Mouse (Mus musculus): ENCODE measurements around the gene Fto. TPM values are rescaled to one million over a fixed set of nuclear protein-coding genes. Genes with fewer than 3 reads are reported as not detected.

The Fto gene
- total and polyA plus RNA-seq, 3 experiments: 12.2 to 50.1 (median 17.3) TPM

GRCm38 (mm10) chr8:91384389-91384788 lies 71.1 kb downstream of the Fto start:
- TF ChIP-seq GATA2 (IDR thresholded peaks at IDR 0.05; ENCODE audit: borderline replicate concordance, low read depth, low read length) (no peak), POLR2AphosphoS5 (IDR thresholded peaks at IDR 0.05; ENCODE audit: insufficient replicate concordance, low read depth, low read length) (no peak), TAL1 (conservative IDR thresholded peaks at IDR 0.05; ENCODE audit: low read depth, low read length) (no peak), CTCF (IDR thresholded peaks at IDR 0.05; ENCODE audit: low read depth, low read length) (no peak), GATA1 (IDR thresholded peaks at IDR 0.05; ENCODE audit: borderline replicate concordance, low read length) (no peak)
- no peaks in the 10 kb centered on the region for H3K27me3 ChIP-seq (ENCODE audit: insufficient read depth, low read length)
- no peak overlapping the region for H3K4me3 ChIP-seq (ENCODE audit: low read depth, low read length)
- H3K9me3 ChIP-seq (replicated peaks): no peaks in the 10 kb centered on the region
- H3K36me3 ChIP-seq (replicated peaks): peaks cover 12% of the 10 kb centered on the region
- DNase-seq (ENCODE audit: low spot score) (no peak), ATAC-seq (ENCODE audit: extremely low read depth, insufficient number of reproducible peaks, low FRiP score, poor library complexity, severe bottlenecking) (no peak)
- no peaks in the 10 kb centered on the region; the same call in none of the 2 replicates for H3K4me1 ChIP-seq (ENCODE audit: insufficient read depth, low read depth, low read length)

GRCm38 (mm10) chr8:91385808-91386207 lies 72.5 kb downstream of the Fto start:
- DNase-seq (ENCODE audit: low spot score) (no peak), ATAC-seq (ENCODE audit: extremely low read depth, insufficient number of reproducible peaks, low FRiP score, poor library complexity, severe bottlenecking) (no peak)
- Histone ChIP-seq H3K4me3 (ENCODE audit: low read depth, low read length) (no peak overlapping the region), H3K27me3 (ENCODE audit: insufficient read depth, low read length) (no peaks in the 10 kb centered on the region), H3K9me3 (replicated peaks) (no peaks in the 10 kb centered on the region), H3K36me3 (replicated peaks) (peaks cover 9% of the 10 kb centered on the region), H3K4me1 (ENCODE audit: insufficient read depth, low read depth, low read length) (no peaks in the 10 kb centered on the region; the same call in 1 of the 2 replicates)
- no peak for TF ChIP-seq POLR2AphosphoS5 (IDR thresholded peaks at IDR 0.05; ENCODE audit: insufficient replicate concordance, low read depth, low read length)
- no peak for TF ChIP-seq CTCF (IDR thresholded peaks at IDR 0.05; ENCODE audit: low read depth, low read length)
- TF ChIP-seq TAL1 (conservative IDR thresholded peaks at IDR 0.05; ENCODE audit: low read depth, low read length): no peak
- no peak for TF ChIP-seq GATA2 (IDR thresholded peaks at IDR 0.05; ENCODE audit: borderline replicate concordance, low read depth, low read length)
- no peak for TF ChIP-seq GATA1 (IDR thresholded peaks at IDR 0.05; ENCODE audit: borderline replicate concordance, low read length)

- peaks cover 5% of the 10 kb centered on the region for H3K36me3 ChIP-seq (replicated peaks)
- no peak for ATAC-seq (ENCODE audit: extremely low read depth, insufficient number of reproducible peaks, low FRiP score, poor library complexity, severe bottlenecking)
- H3K4me3 ChIP-seq (ENCODE audit: low read depth, low read length): no peak overlapping the region
- TF ChIP-seq TAL1 (conservative IDR thresholded peaks at IDR 0.05; ENCODE audit: low read depth, low read length) (no peak), POLR2AphosphoS5 (IDR thresholded peaks at IDR 0.05; ENCODE audit: insufficient replicate concordance, low read depth, low read length) (no peak)
- no peaks in the 10 kb centered on the region for H3K4me1 ChIP-seq (ENCODE audit: insufficient read depth, low read depth, low read length)
- no peaks in the 10 kb centered on the region for H3K9me3 ChIP-seq (replicated peaks)
- no peaks in the 10 kb centered on the region for H3K27me3 ChIP-seq (ENCODE audit: insufficient read depth, low read length)
- DNase-seq (ENCODE audit: low spot score): no peak
Measured at GRCm38 (mm10) chr8:91390369-91391020, 77.2 kb downstream of the Fto start.

GRCm38 (mm10) chr8:91392261-91392660 lies 78.9 kb downstream of the Fto start:
- Histone ChIP-seq H3K4me1 (ENCODE audit: insufficient read depth, low read depth, low read length) (no peaks in the 10 kb centered on the region), H3K4me3 (ENCODE audit: low read depth, low read length) (no peak overlapping the region), H3K27me3 (ENCODE audit: insufficient read depth, low read length) (no peaks in the 10 kb centered on the region), H3K36me3 (replicated peaks) (peaks cover 10% of the 10 kb centered on the region), H3K9me3 (replicated peaks) (no peaks in the 10 kb centered on the region)
- no peak for DNase-seq (ENCODE audit: low spot score)
- no peak for ATAC-seq (ENCODE audit: extremely low read depth, insufficient number of reproducible peaks, low FRiP score, poor library complexity, severe bottlenecking)
- TF ChIP-seq TAL1 (conservative IDR thresholded peaks at IDR 0.05; ENCODE audit: low read depth, low read length): no peak
- no peak for TF ChIP-seq CTCF (IDR thresholded peaks at IDR 0.05; ENCODE audit: low read depth, low read length)
- no peak for TF ChIP-seq GATA2 (IDR thresholded peaks at IDR 0.05; ENCODE audit: borderline replicate concordance, low read depth, low read length)
- TF ChIP-seq GATA1 (IDR thresholded peaks at IDR 0.05; ENCODE audit: borderline replicate concordance, low read length): no peak
- TF ChIP-seq POLR2AphosphoS5 (IDR thresholded peaks at IDR 0.05; ENCODE audit: insufficient replicate concordance, low read depth, low read length): no peak

GRCm38 (mm10) chr8:91395340-91396055 lies 82.2 kb downstream of the Fto start:
- Histone ChIP-seq H3K9me3 (replicated peaks) (no peaks in the 10 kb centered on the region), H3K36me3 (replicated peaks) (peaks cover 17% of the 10 kb centered on the region), H3K4me3 (ENCODE audit: low read depth, low read length) (no peak overlapping the region), H3K27me3 (ENCODE audit: insufficient read depth, low read length) (no peaks in the 10 kb centered on the region), H3K4me1 (ENCODE audit: insufficient read depth, low read depth, low read length) (no peaks in the 10 kb centered on the region)
- DNase-seq (ENCODE audit: low spot score) (no peak), ATAC-seq (ENCODE audit: extremely low read depth, insufficient number of reproducible peaks, low FRiP score, poor library complexity, severe bottlenecking) (no peak)
- no peak for TF ChIP-seq POLR2AphosphoS5 (IDR thresholded peaks at IDR 0.05; ENCODE audit: insufficient replicate concordance, low read depth, low read length)
- TF ChIP-seq GATA2 (IDR thresholded peaks at IDR 0.05; ENCODE audit: borderline replicate concordance, low read depth, low read length): no peak
- TF ChIP-seq CTCF (IDR thresholded peaks at IDR 0.05; ENCODE audit: low read depth, low read length): no peak
- TF ChIP-seq GATA1 (IDR thresholded peaks at IDR 0.05; ENCODE audit: borderline replicate concordance, low read length): no peak
- TF ChIP-seq TAL1 (conservative IDR thresholded peaks at IDR 0.05; ENCODE audit: low read depth, low read length): no peak

GRCm38 (mm10) chr8:91398053-91398452 lies 84.7 kb downstream of the Fto start:
- Histone ChIP-seq H3K27me3 (ENCODE audit: insufficient read depth, low read length) (no peaks in the 10 kb centered on the region), H3K4me1 (ENCODE audit: insufficient read depth, low read depth, low read length) (no peaks in the 10 kb centered on the region), H3K36me3 (replicated peaks) (peaks cover 31% of the 10 kb centered on the region), H3K9me3 (replicated peaks) (no peaks in the 10 kb centered on the region), H3K4me3 (ENCODE audit: low read depth, low read length) (no peak overlapping the region)
- ATAC-seq (ENCODE audit: extremely low read depth, insufficient number of reproducible peaks, low FRiP score, poor library complexity, severe bottlenecking): no peak
- no peak for DNase-seq (ENCODE audit: low spot score)
- TF ChIP-seq TAL1 (conservative IDR thresholded peaks at IDR 0.05; ENCODE audit: low read depth, low read length) (no peak), GATA1 (IDR thresholded peaks at IDR 0.05; ENCODE audit: borderline replicate concordance, low read length) (no peak), CTCF (IDR thresholded peaks at IDR 0.05; ENCODE audit: low read depth, low read length) (no peak), POLR2AphosphoS5 (IDR thresholded peaks at IDR 0.05; ENCODE audit: insufficient replicate concordance, low read depth, low read length) (no peak), GATA2 (IDR thresholded peaks at IDR 0.05; ENCODE audit: borderline replicate concordance, low read depth, low read length) (no peak)

Measured in G1E (cell line).